Comparison of ENCODE assay signal across 8 mouse cellular contexts in the genomic region with DNA sequence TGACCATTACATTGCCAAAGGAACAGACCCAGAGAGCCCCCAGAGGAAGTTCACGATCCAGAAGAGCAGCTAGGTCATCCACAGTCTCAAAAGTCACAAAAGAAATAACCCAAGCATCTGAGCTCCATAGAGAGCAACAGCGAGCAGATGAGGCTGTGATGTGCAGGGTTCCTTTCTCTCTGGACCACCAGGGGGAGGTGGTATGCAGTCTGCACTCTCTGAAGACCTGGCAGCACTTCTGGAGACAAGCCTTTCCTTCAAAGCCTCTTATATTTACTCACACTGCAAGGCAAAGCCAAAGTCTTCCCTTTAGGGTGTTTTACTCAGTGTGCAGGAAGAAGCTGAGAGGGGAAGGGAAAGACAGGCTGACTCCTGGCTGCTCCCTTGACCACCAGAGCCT. TPM values are rescaled to one million over a fixed set of nuclear protein-coding genes. Genes with fewer than 3 reads are reported as not detected.
DNase-seq lines count a peak whose midpoint lies in the region; ATAC-seq and TF ChIP-seq lines count a peak whose summit lies in the region.

No protein-coding gene starts in this region.

- H3K27ac ChIP-seq in hindbrain, postnatal 0 days = no peak overlapping the region
- H3K27ac ChIP-seq in stomach, embryonic 16.5 days (ENCODE audit: low read length) = no peak overlapping the region

- 32% methylated on average over 2 of the region's 2 CpGs for WGBS in hindbrain, postnatal 0 days
- 34% methylated on average over 2 of the region's 2 CpGs for WGBS in stomach, embryonic 16.5 days

- TF ChIP-seq CTCF in hindbrain, postnatal 0 days (IDR thresholded peaks at IDR 0.05; ENCODE audit: low read depth) = peak; percentile 83

- H3K9me3 ChIP-seq in hindbrain, postnatal 0 days (ENCODE audit: low read length) = no peaks in the 10 kb centered on the region
- no peaks in the 10 kb centered on the region for H3K9me3 ChIP-seq in stomach, embryonic 16.5 days (replicated peaks; ENCODE audit: control insufficient read depth, low read length)

- 0 out of 2 replicates have a peak, but pooled peaks cover 5% of the 10 kb centered on the region for H3K4me1 ChIP-seq in hindbrain, postnatal 0 days (ENCODE audit: insufficient read depth, low read length)
- H3K4me1 ChIP-seq in stomach, embryonic 16.5 days (ENCODE audit: control insufficient read depth, insufficient read depth, low read length) = 0 out of 2 replicates have a peak, but pooled peaks cover 4% of the 10 kb centered on the region

- no peak overlapping the region for H3K4me3 ChIP-seq in hindbrain, postnatal 0 days (ENCODE audit: low read length)
- H3K4me3 ChIP-seq in stomach, embryonic 16.5 days (replicated peaks; ENCODE audit: low read length) = no peak overlapping the region

- peak; percentile 68 to 78 for DNase-seq in cerebellum, postnatal 14 days
- no peak for DNase-seq in cerebellum, adult 11 months
- DNase-seq in ovary, postnatal 36 days (ENCODE audit: low spot score) = peak; percentile 59
- DNase-seq in ovary, adult 18-20 months (ENCODE audit: low spot score) = no peak
- DNase-seq in embryo, embryonic 11.5 days (ENCODE audit: low read depth, low spot score) = peak; percentile 42
- DNase-seq in hindbrain, postnatal 0 days (ENCODE audit: low spot score) = peak; percentile 78
- DNase-seq in lung, postnatal 14 days = peak; percentile 75

- H3K36me3 ChIP-seq in hindbrain, postnatal 0 days (ENCODE audit: insufficient read depth, low read length) = peaks cover 21% of the 10 kb centered on the region
- 0 out of 2 replicates have a peak, but pooled peaks cover 6% of the 10 kb centered on the region for H3K36me3 ChIP-seq in stomach, embryonic 16.5 days (ENCODE audit: control insufficient read depth, insufficient read depth, low read length)

- no peak overlapping the region for H3K9ac ChIP-seq in hindbrain, postnatal 0 days (replicated peaks; ENCODE audit: low read length)
- H3K9ac ChIP-seq in stomach, embryonic 16.5 days (ENCODE audit: low read length) = peak overlapping the region; percentile 34; the same call in 1 of the 2 replicates

- H3K27me3 ChIP-seq in hindbrain, postnatal 0 days (ENCODE audit: insufficient read depth, low read length) = no peaks in the 10 kb centered on the region
- H3K27me3 ChIP-seq in stomach, embryonic 16.5 days (ENCODE audit: control insufficient read depth, insufficient read depth, low read length) = no peaks in the 10 kb centered on the region

- ATAC-seq in hindbrain, postnatal 0 days = peak; percentile 79; the same call in 1 of the 2 replicates
- ATAC-seq in stomach, embryonic 16.5 days (ENCODE audit: insufficient read depth, low FRiP score) = no peak

- no peak overlapping the region for H3K4me2 ChIP-seq in hindbrain, postnatal 0 days (ENCODE audit: low read depth, low read length)
- H3K4me2 ChIP-seq in stomach, embryonic 16.5 days (ENCODE audit: low read depth, low read length) = no peak overlapping the region

RNA-seq across cellular contexts. Expression of a gene that starts 25.5 kb away (rescaled TPM):
- total RNA-seq in hindbrain, postnatal 0 days (2014; rRNA removed) = 8.0 and 11.6 TPM in 2 replicates
- 3.0 and 3.4 TPM in 2 replicates for polyA plus RNA-seq in hindbrain, postnatal 0 days (2015; fragmentation: Nextera tagmentation; extraction: Ambion mirVana)
- 6.3 and 9.4 TPM in 2 replicates for polyA plus RNA-seq in stomach, embryonic 16.5 days (2015; fragmentation: Nextera tagmentation; extraction: Ambion mirVana)

Comparison
In these comparisons a context has a peak if more than half of its experiments do, and no peak if none do; other contexts are left out.
1. DNase-seq: peak in cerebellum, postnatal 14 days (2 of 2), ovary, postnatal 36 days (single experiment), embryo, embryonic 11.5 days (single experiment), hindbrain, postnatal 0 days (single experiment) and lung, postnatal 14 days (single experiment); none in cerebellum, adult 11 months (single experiment) and ovary, adult 18-20 months (single experiment).